Mouse (Mus musculus) retina, adult 2 months (tissue): ENCODE measurements around the gene Anapc2.

Experiments
- DNase-seq: peaks from one replicate; pipeline ENCODE4 v3.0.0-alpha.2; 2012; ENCODE audit warnings: low read depth, low spot score

Gene Anapc2

GRCm38 (mm10) chr2:25303452-25303851 is 31.2 kb downstream of the Anapc2 start:
- no peak for DNase-seq

- no peak for DNase-seq
Measured at GRCm38 (mm10) chr2:25303931-25304656, 31.8 kb downstream of the Anapc2 start.

GRCm38 (mm10) chr2:25304657-25305541 is 32.6 kb downstream of the Anapc2 start:
- DNase-seq = no peak

GRCm38 (mm10) chr2:25305587-25306359 is 33.5 kb downstream of the Anapc2 start:
- no peak for DNase-seq

- no peak for DNase-seq
Measured at GRCm38 (mm10) chr2:25310180-25310579, 37.9 kb downstream of the Anapc2 start.

- DNase-seq = no peak
Measured at GRCm38 (mm10) chr2:25310969-25311368, 38.7 kb downstream of the Anapc2 start.

GRCm38 (mm10) chr2:25311491-25311891 is 39.2 kb downstream of the Anapc2 start:
- no peak for DNase-seq

GRCm38 (mm10) chr2:25318119-25318966 is 46.1 kb downstream of the Anapc2 start:
- no peak for DNase-seq

GRCm38 (mm10) chr2:25318971-25319773 is 46.9 kb downstream of the Anapc2 start, which contains the start of gene Grin1:
Gene Grin1 (minus strand): TSS chr2:25319187.
- peak; percentile 57 for DNase-seq

- no peak for DNase-seq
Measured at GRCm38 (mm10) chr2:25320084-25320483, 47.8 kb downstream of the Anapc2 start.

- DNase-seq = no peak
Measured at GRCm38 (mm10) chr2:25326036-25326435, 53.8 kb downstream of the Anapc2 start.

- DNase-seq = no peak
Measured at GRCm38 (mm10) chr2:25328440-25328839, 56.2 kb downstream of the Anapc2 start.

- no peak for DNase-seq
Measured at GRCm38 (mm10) chr2:25331470-25331869, 59.2 kb downstream of the Anapc2 start.

- peak; percentile 98 for DNase-seq
Measured at GRCm38 (mm10) chr2:25332286-25333160, 60.2 kb downstream of the Anapc2 start, which contains the start of gene Man1b1. Gene Man1b1 (plus strand): TSS chr2:25332338.

- no peak for DNase-seq
Measured at GRCm38 (mm10) chr2:25333569-25333968, 61.3 kb downstream of the Anapc2 start.
